Mouse (Mus musculus) lung, postnatal 0 days (tissue): Measurements from ENCODE around the gene Scel.

ENCODE experiments used
- CTCF ChIP-seq: IDR thresholded peaks from 2 replicates; pipeline ENCODE4 v1.5.1; 2016; ENCODE audit warnings: antibody characterized with exemption, mild to moderate bottlenecking
- EP300 ChIP-seq: IDR thresholded peaks from 2 replicates; pipeline ENCODE4 v1.6.1; 2016; ENCODE audit warnings: antibody characterized with exemption, mild to moderate bottlenecking, control low read depth

- TF ChIP-seq CTCF, result no peak
- no peak for TF ChIP-seq EP300
Observed at GRCm38 (mm10) chr14:103647981-103648380, 134.8 kb downstream of the Scel start.
